Mouse (Mus musculus) neural tube, embryonic 10.5 days (tissue): ENCODE results near the gene Ccna2.
"Not testable (repeated sequence)": the region's sequence is repeated elsewhere in the genome, so short reads cannot be mapped to it uniquely, and the experiment has no call there.

Experiments
- DNase-seq: peaks from one replicate; pipeline ENCODE4 v3.0.0-alpha.2; 2017; ENCODE audit warnings: low spot score; ENCODE audit errors: extremely low spot score

The Ccna2 gene

DNA sequence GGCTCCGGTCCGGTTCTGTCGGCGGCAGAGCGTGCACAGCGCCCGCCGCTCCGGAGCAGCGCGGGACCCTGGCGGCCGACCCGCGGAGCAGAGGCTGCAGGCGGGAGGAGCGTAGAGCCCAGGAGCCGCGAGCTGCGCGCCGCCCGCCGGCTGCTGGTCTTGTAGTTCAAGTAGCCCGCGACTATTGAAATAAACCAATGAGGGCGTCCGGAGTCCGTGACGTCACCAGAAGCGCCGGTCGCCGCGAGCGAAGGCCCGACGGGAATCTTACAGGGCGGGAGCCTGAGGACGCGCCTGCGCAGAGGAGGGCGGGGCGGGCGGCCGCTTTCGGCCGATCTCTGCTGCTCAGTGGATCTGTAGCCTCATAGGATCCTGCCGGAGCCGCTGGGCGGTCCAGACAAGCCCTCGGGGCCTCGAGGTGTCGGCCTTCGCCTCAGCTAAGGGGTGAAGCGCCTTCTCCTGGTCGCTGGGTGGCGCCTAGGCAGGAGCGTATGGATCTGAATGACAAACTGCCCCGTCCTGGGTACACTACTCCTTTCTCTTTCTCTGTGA lies at the start of gene Ccna2:
Gene Ccna2, minus strand, starts transcription at position 324 of the 552 bp plus-strand sequence.
- peak; percentile 98 for DNase-seq

DNA sequence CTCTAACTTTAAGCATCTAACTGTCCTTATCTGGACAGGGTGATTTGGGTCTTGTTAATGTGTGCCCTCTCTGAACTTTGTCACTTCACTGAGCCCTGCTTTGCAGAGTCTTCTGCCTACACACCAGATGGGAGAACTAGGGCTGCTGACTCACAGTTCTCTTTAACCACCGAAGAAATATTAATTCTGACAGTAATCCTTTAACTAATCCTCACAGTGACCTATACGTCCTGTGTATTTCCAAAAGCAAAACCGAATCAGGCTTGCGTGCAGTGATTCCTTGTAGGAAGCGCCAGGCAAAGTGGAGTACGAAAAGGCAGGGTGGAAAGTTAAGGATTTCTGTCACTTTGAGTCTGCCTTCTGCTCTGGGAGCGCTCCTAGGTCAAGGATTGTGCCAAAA lies 46.2 kb upstream of the Ccna2 start:
- no peak for DNase-seq

DNA sequence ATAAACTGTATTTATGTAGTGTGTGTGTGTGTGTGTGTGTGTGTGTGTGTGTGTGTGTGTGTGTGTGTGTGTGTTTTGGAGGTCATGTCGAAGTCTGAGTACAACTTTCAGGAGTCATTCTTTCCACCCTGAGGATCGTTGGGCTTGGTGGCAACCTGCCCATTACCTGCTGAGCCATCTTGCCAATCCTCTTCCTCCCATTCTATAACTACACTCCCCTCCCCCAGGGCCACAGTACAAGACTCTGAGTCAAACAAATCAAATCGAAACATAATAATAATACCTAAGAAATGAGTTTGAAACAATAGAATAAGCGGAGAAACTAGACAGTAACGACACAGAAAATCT lies 41.9 kb upstream of the Ccna2 start:
- DNase-seq = no peak

DNA sequence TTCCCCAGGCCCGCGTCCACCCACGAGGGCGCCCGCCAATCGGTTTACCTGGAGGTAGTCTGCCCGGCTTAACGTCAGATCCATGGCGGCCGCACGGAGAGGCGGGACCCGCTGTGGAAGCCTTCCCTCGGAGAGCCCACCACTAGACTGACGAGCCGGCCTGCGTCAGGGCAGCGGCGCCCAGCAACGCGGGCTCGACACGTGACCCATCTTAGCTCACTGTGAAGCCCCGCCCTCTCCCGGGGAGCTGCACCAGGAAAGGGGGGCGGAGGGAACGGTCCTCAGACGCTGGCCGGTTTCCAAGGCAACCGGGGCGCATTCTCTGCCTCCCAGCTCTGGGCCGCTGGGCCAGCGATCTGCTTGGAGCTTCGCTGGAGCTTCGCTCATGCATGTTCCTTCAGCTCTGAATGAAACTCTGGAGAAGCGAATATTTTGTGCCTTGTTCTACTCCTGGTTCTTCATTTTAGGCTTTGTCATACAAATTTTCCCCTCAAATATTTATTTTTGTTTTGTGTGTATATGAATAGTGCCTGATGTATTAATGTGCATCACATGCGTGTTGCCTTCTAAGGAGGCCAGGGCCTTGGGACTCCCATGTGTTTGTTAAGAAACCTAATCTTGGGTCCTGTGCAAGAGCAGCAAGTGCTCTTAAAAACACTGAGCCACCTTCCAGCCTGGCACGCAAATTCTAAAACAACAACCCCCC lies 41.4 kb upstream of the Ccna2 start, which contains the start of gene Bbs7:
Gene Bbs7, minus strand, starts transcription at position 276 of the 706 bp plus-strand sequence.
- peak; percentile 95 for DNase-seq

DNA sequence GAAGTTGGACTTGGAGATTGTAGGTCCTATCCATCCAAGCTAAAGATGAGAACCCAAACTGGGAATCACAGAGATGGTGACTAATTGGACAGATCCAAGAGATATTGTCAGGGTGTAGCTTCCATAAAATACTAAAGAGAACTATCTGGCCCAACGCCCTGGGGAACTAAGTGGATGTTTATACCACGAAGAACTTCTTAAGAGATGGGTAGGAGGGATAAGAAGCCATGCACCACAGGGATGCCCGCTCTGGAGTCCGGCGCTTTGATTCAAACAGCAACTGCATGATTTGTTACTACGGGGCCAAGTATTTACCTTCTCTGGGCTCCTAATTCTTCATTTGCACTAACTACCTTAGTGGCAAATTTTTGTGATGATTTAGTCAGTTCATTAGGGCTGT lies 40.7 kb upstream of the Ccna2 start:
- DNase-seq = no peak

DNA sequence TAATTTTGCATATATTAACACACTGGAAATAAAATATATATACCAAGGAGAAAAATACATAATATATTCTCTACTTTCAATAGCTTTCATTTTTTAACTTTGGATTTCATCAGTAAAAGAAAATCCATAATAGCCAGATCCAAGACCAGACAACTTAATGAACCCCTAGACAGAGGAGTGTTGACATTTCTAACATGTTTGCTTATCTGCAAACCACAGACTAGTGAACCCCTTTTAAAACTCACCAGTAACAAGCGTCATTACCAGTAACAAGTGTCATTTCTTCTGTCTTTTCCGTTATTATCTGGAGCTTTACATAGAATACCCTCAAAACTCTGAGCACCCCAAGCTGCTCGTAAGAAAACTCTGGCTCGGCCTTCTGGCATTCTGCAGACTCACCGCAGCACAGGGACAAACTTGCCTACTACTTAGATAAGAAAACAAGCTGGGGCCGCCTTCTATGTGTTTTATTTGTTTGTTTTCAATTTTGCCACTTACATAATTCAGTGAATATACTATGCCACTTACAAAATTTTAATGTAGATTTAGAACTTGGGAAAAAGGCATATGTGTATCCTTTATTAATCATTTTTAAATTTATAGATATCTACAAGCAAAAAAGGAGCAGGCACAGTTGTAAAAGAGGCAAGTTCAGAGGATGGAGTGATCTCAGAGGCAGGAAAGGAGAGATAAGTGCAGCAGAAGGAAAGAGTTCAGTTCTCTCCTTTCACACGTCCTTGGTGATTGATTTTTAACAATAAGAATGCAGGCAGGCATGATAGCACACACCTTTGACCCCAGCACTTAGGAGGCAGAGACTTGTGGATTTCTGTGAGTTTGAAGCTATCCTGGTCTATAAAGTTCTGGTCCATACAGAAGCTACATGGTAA lies 34.2 kb upstream of the Ccna2 start:
- no peak for DNase-seq

DNA sequence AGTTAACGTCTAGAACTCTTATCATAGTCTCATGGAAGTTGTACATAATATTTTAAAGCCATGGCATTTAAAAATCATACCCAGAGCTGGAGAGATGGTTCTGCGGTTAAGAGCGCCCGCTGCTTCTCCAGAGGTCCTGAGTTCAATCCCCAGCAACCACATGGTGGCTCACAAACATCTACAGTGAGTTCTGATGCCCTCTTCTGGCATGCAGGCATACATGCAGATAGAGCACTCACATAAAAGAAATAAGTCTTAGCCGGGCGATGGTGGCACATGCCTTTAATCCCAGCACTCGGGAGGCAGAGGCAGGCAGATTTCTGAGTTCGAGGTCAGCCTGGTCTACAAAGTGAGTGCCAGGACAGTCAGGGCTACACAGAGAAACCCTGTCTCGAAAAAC lies 27.8 kb upstream of the Ccna2 start:
- not testable (repeated sequence) for DNase-seq

DNA sequence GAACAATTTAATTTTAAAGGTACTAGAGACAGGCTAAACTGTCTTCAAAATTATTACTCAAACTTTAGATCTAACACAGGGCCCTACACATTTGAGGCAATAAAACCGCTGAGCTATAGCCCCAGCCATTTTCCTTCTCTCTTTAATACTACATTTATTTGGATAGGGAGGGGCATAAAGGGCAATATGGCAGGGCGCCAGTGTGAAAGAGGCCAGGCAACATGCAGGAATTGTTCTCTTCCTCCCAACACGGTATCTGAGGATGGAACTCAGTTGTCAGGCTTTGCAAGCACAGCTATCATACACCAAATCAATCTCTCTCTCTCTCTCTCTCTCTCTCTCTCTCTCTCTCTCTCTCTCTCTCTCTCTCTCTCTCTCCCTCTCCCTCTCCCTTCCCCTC lies 26.9 kb upstream of the Ccna2 start:
- DNase-seq = no peak

DNA sequence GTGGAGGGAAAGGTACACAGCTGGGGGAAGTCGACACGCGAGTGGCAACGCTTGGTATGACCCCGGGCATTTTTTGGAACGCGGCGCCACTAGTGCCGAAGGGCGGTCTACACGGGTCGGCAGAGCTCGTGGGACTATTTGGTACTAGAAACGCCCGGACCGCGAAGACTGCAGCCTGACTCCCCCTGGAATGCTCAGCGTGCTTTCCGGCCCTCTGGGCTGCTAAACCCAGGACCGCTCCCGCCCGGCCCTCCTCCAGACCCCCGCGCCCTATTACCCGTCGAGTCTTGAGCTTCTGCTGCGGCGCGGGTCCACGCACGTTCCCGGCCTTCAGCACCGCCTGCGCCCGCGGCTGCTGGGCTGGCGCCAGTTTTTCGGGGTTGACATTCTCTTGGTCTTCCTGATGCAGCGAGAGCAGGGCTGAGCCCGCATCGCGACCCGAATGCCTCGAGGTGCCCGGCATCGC lies 556 bp downstream of the Ccna2 start:
- no peak for DNase-seq

DNA sequence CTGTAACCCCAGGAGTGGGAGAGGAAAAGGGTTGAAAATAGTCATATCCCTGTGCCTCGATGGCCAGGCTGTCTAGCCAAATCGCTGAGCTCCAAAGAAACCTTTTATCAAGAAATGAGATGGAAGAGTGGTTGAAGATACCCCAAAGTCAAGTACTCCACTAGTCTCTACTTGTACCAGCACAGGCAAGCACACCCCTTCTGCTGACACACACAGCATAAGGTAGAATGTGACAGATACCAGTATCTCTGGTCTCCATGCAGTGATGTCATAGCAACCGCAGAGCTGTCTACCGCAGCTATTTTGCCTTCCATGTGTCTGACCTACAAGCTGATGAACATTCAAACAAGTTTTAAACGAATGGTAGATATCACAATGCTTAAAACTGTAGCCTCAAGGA lies 2.1 kb downstream of the Ccna2 start:
- DNase-seq = no peak

DNA sequence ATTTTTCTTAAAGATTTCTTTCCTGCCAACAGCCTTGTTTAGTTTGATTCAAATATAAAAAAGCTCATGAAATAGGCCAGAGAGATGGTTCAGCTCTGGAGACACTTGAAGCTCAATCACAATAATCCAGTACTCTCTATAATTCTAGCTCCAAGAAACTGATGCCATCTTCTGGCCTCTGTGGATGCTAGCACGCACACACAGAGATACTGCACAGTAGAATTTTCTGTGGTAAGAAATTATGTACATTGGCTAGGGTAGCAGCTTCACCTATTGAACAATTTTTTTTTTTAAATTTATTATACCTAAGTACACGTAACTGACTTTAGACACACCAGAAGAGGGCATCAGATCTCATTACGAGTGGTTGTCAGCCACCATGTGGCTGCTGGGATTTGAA lies 8.3 kb downstream of the Ccna2 start:
- no peak for DNase-seq

DNA sequence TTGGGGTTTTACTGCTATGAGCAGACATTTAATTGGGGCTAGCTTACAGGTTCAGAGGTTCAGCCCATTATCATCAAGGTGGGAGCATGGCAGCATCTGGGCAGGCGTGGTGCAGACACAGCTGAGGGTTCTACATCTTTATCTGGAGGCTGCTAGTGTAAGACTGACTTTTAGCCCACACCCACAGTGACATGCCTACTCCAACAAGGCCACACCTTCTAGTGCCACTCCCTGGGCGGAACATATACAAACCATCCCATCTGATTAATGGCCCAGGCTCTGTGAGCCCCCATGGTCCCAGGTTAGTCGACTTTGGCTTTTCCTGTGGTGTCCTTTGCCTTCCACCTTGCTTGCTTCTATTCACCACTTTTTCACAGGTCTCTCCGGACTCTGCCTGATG lies 12.3 kb downstream of the Ccna2 start:
- no peak for DNase-seq

DNA sequence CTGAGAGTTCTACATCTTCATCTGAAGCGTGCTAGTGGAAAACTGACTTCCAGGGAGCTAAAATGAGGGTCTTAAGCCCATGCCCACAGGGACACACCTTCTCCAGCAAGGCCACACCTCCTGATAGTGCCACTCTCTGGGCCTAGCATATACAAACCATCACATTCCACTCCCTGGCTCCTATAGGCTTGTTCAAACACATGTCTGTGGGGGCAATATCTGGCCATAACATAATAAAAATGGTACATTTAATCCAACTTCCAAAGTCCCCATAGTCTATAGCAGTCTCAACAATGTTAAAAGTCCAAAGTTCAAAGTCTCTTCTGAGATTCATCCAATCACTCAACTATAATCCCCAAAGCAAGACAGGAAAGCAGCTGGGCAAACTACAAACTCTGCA lies 14.3 kb downstream of the Ccna2 start:
- no peak for DNase-seq

DNA sequence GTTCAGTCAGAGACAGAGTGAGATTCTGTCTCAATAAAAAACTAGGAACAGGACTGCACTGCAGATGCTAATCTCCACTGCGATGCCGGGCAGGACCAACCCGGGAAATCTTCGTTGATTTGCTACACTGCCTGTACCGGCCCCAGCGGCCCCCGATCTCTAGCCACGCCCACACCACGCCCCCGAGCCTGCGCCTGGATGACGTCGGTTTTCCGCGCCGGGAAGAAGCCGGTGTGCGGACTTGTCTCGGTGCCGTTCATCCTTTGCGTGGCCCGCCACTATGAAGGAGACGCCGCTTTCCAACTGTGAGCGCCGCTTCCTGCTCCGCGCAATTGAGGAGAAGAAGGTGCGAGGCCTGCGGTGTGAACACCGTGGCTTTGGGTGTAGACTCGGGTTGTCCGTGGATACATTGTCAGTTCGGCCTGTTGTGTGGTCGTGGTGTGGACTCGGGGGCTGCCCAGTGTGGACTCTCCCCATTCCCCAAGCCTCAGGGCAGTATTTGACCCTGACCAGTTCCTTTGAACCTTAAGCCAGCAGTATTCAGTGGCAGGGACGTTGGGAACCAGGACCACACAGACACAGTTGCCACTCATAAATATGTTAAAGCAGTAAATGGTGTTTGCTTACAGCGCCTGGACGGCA lies 19.4 kb downstream of the Ccna2 start, which contains the start of gene Exosc9:
Gene Exosc9, plus strand, starts transcription at position 201 of the 642 bp plus-strand sequence.
- DNase-seq = peak; percentile 98

DNA sequence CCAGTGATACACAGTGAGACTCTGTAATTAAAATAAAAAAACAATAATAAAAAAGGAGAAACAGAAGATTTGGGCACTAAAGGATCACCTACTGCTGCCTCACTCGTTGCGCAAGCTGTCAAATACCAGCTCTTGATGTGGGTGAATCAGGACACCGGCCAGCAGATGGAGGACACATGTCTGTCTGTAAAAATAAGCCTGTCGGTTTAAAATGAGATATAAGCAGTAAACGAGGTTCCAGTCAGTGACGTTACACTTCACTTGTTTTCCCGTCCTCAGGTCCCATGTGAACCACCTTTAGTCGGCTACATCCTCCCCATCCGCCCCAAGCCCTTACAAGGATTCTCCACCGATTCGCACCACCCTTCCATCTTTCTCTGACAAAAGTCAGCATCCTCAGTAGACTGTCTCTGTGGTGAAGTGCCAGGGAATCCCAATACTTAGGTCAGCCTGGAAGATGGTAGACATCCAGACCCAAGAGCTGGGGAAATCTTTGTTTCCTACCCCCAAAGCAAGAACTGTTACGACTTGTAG lies 20.0 kb downstream of the Ccna2 start:
- DNase-seq = peak; percentile 45

DNA sequence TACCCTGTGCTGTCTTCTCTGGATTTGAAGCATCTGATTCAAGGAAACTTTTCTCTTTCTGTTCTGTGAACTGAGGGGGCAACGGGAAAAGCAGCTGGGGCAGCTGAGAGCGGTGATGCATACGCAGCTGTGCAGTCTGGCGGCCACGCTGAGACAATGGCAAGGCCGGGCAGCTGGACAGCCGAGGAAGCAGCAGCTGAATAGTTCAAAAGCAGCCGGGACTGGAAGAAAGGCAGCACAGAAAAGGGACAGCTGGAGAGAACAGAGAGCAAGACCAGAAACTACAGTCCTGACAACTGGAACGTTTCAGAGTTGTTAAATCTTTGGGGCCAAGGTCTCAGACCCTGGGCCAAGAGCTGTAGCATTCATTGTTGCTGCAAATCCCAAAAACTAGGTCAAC lies 20.6 kb downstream of the Ccna2 start:
- DNase-seq = peak; percentile 55

DNA sequence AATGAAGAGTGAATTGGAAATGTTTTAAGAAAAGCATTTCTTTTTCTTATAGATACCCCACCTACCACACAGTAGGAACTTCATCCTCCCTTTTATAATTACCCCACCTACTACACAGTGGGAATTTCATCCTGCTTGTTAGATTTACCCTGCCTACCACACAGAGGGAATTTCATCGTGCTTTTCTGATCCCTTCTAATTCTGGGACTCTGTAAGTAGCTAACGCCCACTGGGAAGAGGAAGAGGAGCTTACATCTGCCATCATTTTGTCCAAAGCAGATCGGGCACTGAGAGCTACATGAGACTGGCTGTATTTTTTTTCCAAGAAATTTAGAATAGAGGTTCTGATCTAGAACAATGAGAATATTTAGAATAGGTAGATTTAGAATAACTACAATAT lies 27.0 kb downstream of the Ccna2 start:
- DNase-seq = no peak

DNA sequence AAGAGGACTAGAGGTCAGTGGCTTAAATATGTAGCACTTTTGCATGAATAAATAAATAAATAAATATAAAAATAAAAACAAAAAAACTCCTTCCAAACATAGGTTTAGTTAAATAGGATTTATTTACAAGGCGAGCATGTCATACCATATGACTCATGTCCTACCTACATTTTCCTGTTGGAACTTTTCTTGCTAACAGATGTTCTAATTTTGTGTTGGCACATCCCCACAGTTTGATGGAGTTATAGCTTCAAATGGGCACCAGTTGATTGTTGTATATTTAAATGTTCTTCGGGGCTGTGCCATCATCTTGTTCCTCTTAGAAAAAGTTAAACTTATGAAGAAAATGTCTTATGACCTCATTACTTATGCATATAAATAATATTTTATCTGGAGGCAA lies 30.6 kb downstream of the Ccna2 start:
- DNase-seq = no peak

DNA sequence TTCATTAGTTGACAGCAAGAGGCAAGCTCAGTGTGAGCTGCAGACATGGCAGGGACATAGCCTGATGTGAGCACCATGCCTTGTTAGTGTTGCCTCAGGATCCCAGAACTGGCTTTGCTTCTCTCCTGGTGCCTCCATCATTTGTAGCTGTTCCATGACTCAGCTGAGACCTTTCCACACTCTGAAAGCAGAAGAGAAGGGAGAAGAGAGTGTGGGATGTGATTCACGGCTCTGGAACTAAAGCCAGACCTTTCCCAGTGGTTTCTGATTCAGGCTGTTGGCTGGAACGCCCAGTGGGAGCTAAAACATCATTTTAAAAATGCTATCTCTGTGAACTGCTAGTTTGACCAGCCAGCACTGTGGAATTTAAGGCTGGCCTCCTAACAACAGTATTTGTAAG lies 31.2 kb downstream of the Ccna2 start:
- DNase-seq = no peak

DNA sequence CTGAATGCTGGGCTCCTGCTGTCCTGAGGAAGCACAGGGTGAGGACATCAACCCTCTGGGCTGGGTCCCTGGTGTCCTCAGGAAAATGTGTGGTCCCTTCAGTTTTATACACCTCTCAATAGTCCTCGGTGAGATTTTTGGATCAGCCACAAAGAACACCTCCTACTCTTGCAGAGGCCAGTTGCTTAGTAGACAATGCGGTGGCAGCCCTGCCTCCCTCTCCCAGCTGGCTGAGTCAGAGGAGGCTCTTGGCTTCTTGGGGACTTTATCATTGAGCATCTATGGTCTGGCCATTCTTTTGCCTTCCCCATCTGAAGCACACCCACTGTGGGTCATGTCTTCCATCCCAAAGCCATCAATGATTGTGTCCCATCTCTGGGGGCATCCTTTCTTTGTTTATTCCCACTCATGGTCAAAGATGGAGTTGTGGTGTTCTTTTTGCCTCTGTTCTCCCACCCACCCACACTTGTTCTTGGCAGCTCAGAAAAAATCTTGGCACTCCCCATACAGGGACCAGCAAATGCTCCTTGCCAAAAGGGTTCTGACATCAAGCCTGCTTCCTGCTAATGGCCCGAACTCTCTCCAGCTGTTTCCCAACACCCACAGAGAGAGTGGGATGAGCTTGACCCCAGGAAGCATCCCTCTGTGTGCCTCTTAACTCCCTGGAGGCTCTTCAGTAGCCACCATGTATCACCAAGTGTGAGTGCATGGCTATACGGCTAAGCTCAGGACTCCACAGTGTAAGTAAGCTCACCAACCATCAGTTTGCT lies 34.1 kb downstream of the Ccna2 start:
- no peak for DNase-seq

DNA sequence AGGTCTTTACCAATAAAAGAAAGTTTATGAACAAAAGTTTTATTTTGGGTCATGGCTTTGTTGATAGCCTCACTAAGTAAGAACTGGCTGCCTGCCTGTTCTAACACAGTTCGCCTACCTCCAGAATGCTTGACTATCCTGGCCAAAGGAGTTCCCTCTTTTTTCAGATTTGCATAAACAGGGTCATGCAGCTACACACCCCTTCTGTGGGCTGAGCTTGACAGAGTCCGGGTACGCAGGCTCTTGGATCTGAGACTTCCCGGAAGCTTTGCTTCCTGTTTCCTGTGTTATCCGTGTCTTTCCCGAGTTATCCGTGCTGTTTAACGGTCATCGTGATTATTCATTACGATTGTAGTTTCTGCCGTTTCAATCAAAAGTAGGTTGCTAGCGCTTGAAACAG lies 35.9 kb downstream of the Ccna2 start:
- DNase-seq = no peak
